Mouse (Mus musculus): ENCODE results near the gene Bcr. TPM values are rescaled to one million over a fixed set of nuclear protein-coding genes. Genes with fewer than 3 reads are reported as not detected.

Bcr gene
- polyA plus RNA-seq (2014; fragmentation: Nextera tagmentation; extraction: Ambion mirVana): 7.6 and 9.0 TPM in 2 replicates

DNA sequence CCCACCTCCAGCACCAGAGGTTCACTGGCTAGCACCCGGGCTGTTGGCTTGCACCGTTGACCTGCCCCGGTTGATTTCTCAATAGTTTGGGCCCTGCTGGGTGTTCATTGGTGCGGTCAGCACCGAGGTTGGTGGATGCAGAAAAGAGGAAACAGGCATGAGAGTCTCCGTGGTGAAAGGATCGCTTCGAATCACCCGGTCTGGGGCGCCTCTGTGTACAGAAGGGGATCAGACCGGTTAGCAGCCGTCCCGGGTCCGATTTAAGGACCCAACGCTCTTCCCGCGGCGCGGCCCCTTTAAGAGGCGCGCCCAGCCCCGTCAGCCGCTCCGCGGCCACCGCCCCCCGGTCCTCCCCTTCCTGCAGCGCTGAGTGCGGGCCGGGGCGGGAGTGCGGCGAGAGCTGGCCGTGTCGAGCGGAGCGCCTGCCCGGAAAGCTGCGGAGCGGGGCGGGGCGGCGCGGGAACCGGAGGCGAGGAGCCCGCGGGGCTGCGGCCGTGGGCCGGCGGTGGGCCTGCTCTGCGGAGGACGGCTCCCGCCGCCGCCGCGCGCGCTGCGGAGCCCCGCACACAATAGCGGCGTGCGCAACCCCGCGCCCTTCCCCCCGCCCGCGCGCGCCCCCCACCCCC lies at the start of gene Bcr:
Gene Bcr (plus strand): TSS at position 376 of the 626 bp plus-strand sequence.
- H3K9ac ChIP-seq (ENCODE audit: low read length): peak within 1 kb of the TSS; percentile 83
- under 1% methylated on average over 38 of the region's 73 CpGs for WGBS
- H3K4me1 ChIP-seq (ENCODE audit: control insufficient read depth, insufficient read depth, low read length): peaks cover 43% of the 10 kb centered on the region
- peak within 1 kb of the TSS; percentile 81 for H3K4me2 ChIP-seq
- H3K27me3 ChIP-seq (ENCODE audit: control insufficient read depth, insufficient read depth, low read length): peaks cover 5% of the 10 kb centered on the region; the same call in 1 of the 2 replicates
- peak within 1 kb of the TSS; percentile 93 for H3K4me3 ChIP-seq (ENCODE audit: low read depth, low read length)
- DNase-seq (ENCODE audit: low spot score, missing footprints): peak; percentile 95
- ATAC-seq (ENCODE audit: low FRiP score): peak; percentile 85
- H3K9me3 ChIP-seq (ENCODE audit: control insufficient read depth, low read length): no peaks in the 10 kb centered on the region
- no peaks in the 10 kb centered on the region for H3K36me3 ChIP-seq (ENCODE audit: control insufficient read depth, insufficient read depth, low read length)
- H3K27ac ChIP-seq (ENCODE audit: low read depth, low read length): peak within 1 kb of the TSS; percentile 32; the same call in 1 of the 2 replicates

- no peaks in the 10 kb centered on the region for H3K9me3 ChIP-seq (ENCODE audit: control insufficient read depth, low read length)
- H3K27me3 ChIP-seq (ENCODE audit: control insufficient read depth, insufficient read depth, low read length): no peaks in the 10 kb centered on the region
- WGBS: 93% methylated on average over 15 of the region's 15 CpGs
- no peak overlapping the region for H3K27ac ChIP-seq (ENCODE audit: low read depth, low read length)
- no peaks in the 10 kb centered on the region for H3K36me3 ChIP-seq (ENCODE audit: control insufficient read depth, insufficient read depth, low read length)
- DNase-seq (ENCODE audit: low spot score, missing footprints) (no peak), ATAC-seq (ENCODE audit: low FRiP score) (no peak)
- no peak overlapping the region for H3K4me2 ChIP-seq
- H3K4me1 ChIP-seq (ENCODE audit: control insufficient read depth, insufficient read depth, low read length): peaks cover 8% of the 10 kb centered on the region
- no peak overlapping the region for H3K9ac ChIP-seq (ENCODE audit: low read length)
- no peak overlapping the region for H3K4me3 ChIP-seq (ENCODE audit: low read depth, low read length)
These were observed 49.7 kb upstream of the Bcr start for GRCm38 (mm10) chr10:75010704-75011103.

- Histone ChIP-seq H3K9me3 (ENCODE audit: control insufficient read depth, low read length) (no peaks in the 10 kb centered on the region), H3K9ac (ENCODE audit: low read length) (no peak overlapping the region), H3K27me3 (ENCODE audit: control insufficient read depth, insufficient read depth, low read length) (no peaks in the 10 kb centered on the region), H3K4me3 (ENCODE audit: low read depth, low read length) (no peak overlapping the region), H3K36me3 (ENCODE audit: control insufficient read depth, insufficient read depth, low read length) (no peaks in the 10 kb centered on the region), H3K27ac (ENCODE audit: low read depth, low read length) (no peak overlapping the region), H3K4me2 (no peak overlapping the region), H3K4me1 (ENCODE audit: control insufficient read depth, insufficient read depth, low read length) (no peaks in the 10 kb centered on the region)
- 74% methylated on average over 14 of the region's 14 CpGs for WGBS
- no peak for DNase-seq (ENCODE audit: low spot score, missing footprints)
- ATAC-seq (ENCODE audit: low FRiP score): peak; percentile 31; the same call in 1 of the 2 replicates
These were observed 44.9 kb upstream of the Bcr start for GRCm38 (mm10) chr10:75015465-75015864.

GRCm38 (mm10) chr10:75016481-75016880 lies 43.9 kb upstream of the Bcr start:
- H3K4me3 ChIP-seq (ENCODE audit: low read depth, low read length): no peak overlapping the region
- no peak for ATAC-seq (ENCODE audit: low FRiP score)
- no peak overlapping the region for H3K4me2 ChIP-seq
- WGBS: 94% methylated on average over 4 of the region's 4 CpGs
- no peak overlapping the region for H3K9ac ChIP-seq (ENCODE audit: low read length)
- H3K36me3 ChIP-seq (ENCODE audit: control insufficient read depth, insufficient read depth, low read length): no peaks in the 10 kb centered on the region
- no peak for DNase-seq (ENCODE audit: low spot score, missing footprints)
- H3K27ac ChIP-seq (ENCODE audit: low read depth, low read length): no peak overlapping the region
- H3K27me3 ChIP-seq (ENCODE audit: control insufficient read depth, insufficient read depth, low read length): no peaks in the 10 kb centered on the region
- no peaks in the 10 kb centered on the region for H3K9me3 ChIP-seq (ENCODE audit: control insufficient read depth, low read length)
- no peaks in the 10 kb centered on the region for H3K4me1 ChIP-seq (ENCODE audit: control insufficient read depth, insufficient read depth, low read length)

DNA sequence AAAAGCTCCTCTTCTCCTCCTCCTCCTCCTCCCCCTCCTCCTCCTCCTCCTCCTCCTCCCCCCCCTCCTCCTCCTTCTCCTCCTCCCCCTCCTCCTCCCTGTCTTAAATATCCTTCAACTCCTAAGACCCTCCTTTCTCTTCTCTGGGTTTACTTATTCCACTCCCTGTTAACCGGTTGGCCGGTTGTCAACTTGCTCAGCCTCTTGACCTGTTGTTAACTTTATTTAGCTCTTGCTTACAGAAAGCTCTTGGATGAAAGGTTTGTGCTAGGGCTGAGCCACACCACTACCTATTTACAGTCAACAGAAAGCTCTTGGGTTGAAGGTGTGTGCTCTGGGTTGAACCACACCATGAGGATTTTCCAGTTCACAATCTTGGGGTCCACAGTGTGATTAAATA lies 40.1 kb upstream of the Bcr start:
- no peak overlapping the region for H3K4me3 ChIP-seq (ENCODE audit: low read depth, low read length)
- WGBS: 59% methylated on average over 2 of the region's 2 CpGs
- no peaks in the 10 kb centered on the region for H3K27me3 ChIP-seq (ENCODE audit: control insufficient read depth, insufficient read depth, low read length)
- H3K27ac ChIP-seq (ENCODE audit: low read depth, low read length): no peak overlapping the region
- DNase-seq (ENCODE audit: low spot score, missing footprints): no peak
- H3K36me3 ChIP-seq (ENCODE audit: control insufficient read depth, insufficient read depth, low read length): no peaks in the 10 kb centered on the region
- ATAC-seq (ENCODE audit: low FRiP score): no peak
- no peak overlapping the region for H3K4me2 ChIP-seq
- no peak overlapping the region for H3K9ac ChIP-seq (ENCODE audit: low read length)
- no peaks in the 10 kb centered on the region for H3K4me1 ChIP-seq (ENCODE audit: control insufficient read depth, insufficient read depth, low read length)
- H3K9me3 ChIP-seq (ENCODE audit: control insufficient read depth, low read length): no peaks in the 10 kb centered on the region

- Histone ChIP-seq H3K27ac (ENCODE audit: low read depth, low read length) (no peak overlapping the region), H3K36me3 (ENCODE audit: control insufficient read depth, insufficient read depth, low read length) (no peaks in the 10 kb centered on the region), H3K4me3 (ENCODE audit: low read depth, low read length) (no peak overlapping the region), H3K4me1 (ENCODE audit: control insufficient read depth, insufficient read depth, low read length) (no peaks in the 10 kb centered on the region), H3K9me3 (ENCODE audit: control insufficient read depth, low read length) (no peaks in the 10 kb centered on the region), H3K4me2 (no peak overlapping the region), H3K9ac (ENCODE audit: low read length) (no peak overlapping the region), H3K27me3 (ENCODE audit: control insufficient read depth, insufficient read depth, low read length) (no peaks in the 10 kb centered on the region)
- DNase-seq (ENCODE audit: low spot score, missing footprints) (peak; percentile 97), ATAC-seq (ENCODE audit: low FRiP score) (peak; percentile 49)
- 7% methylated on average over 6 of the region's 6 CpGs for WGBS
These were observed 39.3 kb upstream of the Bcr start for GRCm38 (mm10) chr10:75021138-75021537.

DNA sequence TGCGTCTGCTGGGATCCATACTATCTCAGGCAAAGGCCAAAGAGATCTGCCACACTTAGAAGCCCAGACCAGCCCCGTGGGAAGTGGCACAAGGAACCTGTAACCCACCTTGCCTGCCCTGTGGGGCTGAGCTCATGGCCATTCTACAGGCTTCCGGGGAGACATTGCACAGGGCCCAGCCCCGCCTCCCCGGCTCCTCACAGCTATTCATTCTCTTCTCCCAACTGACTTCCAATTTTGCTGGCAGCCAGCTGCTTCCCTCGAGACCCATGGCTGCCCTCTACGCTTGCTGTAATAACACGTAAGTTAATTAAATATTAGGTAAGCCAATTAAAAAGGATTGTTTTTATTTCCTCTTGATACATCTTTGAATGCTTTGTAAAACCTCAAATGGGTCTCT lies 33.9 kb upstream of the Bcr start:
- H3K27ac ChIP-seq (ENCODE audit: low read depth, low read length): no peak overlapping the region
- no peaks in the 10 kb centered on the region for H3K27me3 ChIP-seq (ENCODE audit: control insufficient read depth, insufficient read depth, low read length)
- 68% methylated on average over 8 of the region's 8 CpGs for WGBS
- no peaks in the 10 kb centered on the region for H3K4me1 ChIP-seq (ENCODE audit: control insufficient read depth, insufficient read depth, low read length)
- no peak overlapping the region for H3K9ac ChIP-seq (ENCODE audit: low read length)
- no peaks in the 10 kb centered on the region for H3K36me3 ChIP-seq (ENCODE audit: control insufficient read depth, insufficient read depth, low read length)
- ATAC-seq (ENCODE audit: low FRiP score) (no peak), DNase-seq (ENCODE audit: low spot score, missing footprints) (no peak)
- H3K9me3 ChIP-seq (ENCODE audit: control insufficient read depth, low read length): no peaks in the 10 kb centered on the region
- no peak overlapping the region for H3K4me2 ChIP-seq
- no peak overlapping the region for H3K4me3 ChIP-seq (ENCODE audit: low read depth, low read length)

- WGBS: 83% methylated on average over 8 of the region's 8 CpGs
- no peak overlapping the region for H3K9ac ChIP-seq (ENCODE audit: low read length)
These were observed 31.6 kb upstream of the Bcr start for GRCm38 (mm10) chr10:75028743-75029142.

GRCm38 (mm10) chr10:75029677-75030076 lies 30.7 kb upstream of the Bcr start:
- Histone ChIP-seq H3K36me3 (ENCODE audit: control insufficient read depth, insufficient read depth, low read length) (no peaks in the 10 kb centered on the region), H3K9me3 (ENCODE audit: control insufficient read depth, low read length) (no peaks in the 10 kb centered on the region), H3K4me1 (ENCODE audit: control insufficient read depth, insufficient read depth, low read length) (peaks cover 8% of the 10 kb centered on the region; the same call in 1 of the 2 replicates), H3K4me2 (no peak overlapping the region), H3K4me3 (ENCODE audit: low read depth, low read length) (no peak overlapping the region), H3K27ac (ENCODE audit: low read depth, low read length) (no peak overlapping the region), H3K9ac (ENCODE audit: low read length) (no peak overlapping the region), H3K27me3 (ENCODE audit: control insufficient read depth, insufficient read depth, low read length) (no peaks in the 10 kb centered on the region)
- WGBS: 92% methylated on average over 3 of the region's 3 CpGs
- ATAC-seq (ENCODE audit: low FRiP score) (no peak), DNase-seq (ENCODE audit: low spot score, missing footprints) (no peak)

More at GRCm38 (mm10) chr10:75028743-75029142, 31.6 kb upstream of the Bcr start:
- ATAC-seq (ENCODE audit: low FRiP score) (no peak), DNase-seq (ENCODE audit: low spot score, missing footprints) (no peak)
- no peaks in the 10 kb centered on the region for H3K27me3 ChIP-seq (ENCODE audit: control insufficient read depth, insufficient read depth, low read length)
- peaks cover 8% of the 10 kb centered on the region; the same call in 1 of the 2 replicates for H3K4me1 ChIP-seq (ENCODE audit: control insufficient read depth, insufficient read depth, low read length)
- no peaks in the 10 kb centered on the region for H3K36me3 ChIP-seq (ENCODE audit: control insufficient read depth, insufficient read depth, low read length)
- H3K9me3 ChIP-seq (ENCODE audit: control insufficient read depth, low read length): no peaks in the 10 kb centered on the region
- no peak overlapping the region for H3K27ac ChIP-seq (ENCODE audit: low read depth, low read length)
- H3K4me2 ChIP-seq: no peak overlapping the region
- no peak overlapping the region for H3K4me3 ChIP-seq (ENCODE audit: low read depth, low read length)

All from midbrain, embryonic 11.5 days (tissue).